Mouse (Mus musculus) heart, adult 9 months (tissue): ENCODE results near the gene Fam185a.

ENCODE experiments used
- DNase-seq, 2 experiments: peaks; one replicate each; pipeline ENCODE4 v3.0.0; 2022; ENCODE audit warnings: low spot score in 2 of 2

Fam185a gene

DNA sequence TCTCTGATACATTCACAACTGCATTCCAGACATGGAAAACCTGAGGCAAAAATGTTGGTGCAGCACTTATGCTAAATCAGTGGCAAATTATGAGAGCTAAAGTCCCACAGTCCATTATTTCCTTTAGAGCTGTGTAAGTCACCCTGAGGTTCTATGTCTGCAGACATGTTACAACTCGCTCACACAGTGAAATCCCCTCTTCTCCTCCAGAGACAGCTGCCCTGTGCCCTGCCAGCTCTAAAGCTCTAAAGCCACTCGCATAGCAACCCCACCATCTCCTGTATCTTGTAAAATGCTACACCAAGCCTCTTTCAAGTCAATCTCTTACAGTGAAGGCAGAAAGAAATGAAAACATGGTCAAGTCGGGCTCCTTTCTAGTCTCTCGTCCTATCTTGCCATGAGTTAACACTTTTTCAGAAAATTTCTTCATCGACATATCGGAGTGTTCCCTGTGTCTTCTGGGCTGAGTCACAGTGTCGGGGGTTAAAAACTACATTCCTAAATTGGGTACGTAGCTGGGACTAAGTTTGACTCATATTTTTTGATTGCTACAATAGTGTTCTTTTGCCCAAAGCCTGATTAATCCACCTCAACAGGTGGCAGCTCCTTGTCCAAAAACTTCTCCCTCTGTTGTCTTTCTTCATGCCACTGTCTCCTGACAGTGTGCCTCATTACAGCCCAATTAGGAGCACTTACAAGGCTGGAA lies 68.7 kb downstream of the Fam185a start:
- no peak for DNase-seq

DNA sequence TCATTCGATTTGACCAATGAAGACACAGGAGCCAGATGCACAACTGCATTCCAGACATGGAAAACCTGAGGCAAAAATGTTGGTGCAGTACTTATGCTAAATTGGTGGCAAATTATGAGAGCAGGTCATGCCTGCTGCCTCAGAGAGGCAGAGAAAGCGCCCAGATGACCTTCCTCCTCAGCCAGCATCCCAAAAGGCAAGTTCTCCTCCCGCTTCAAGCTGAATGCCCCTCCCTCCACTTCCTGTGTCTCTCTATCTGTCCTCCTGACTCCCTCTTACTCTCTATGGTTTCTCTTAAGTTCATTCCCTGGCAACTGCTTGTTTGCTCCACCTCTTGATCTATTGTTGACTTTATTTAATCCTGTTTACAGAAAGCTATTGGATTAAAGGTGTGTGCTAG lies 70.0 kb downstream of the Fam185a start:
- DNase-seq: no peak

DNA sequence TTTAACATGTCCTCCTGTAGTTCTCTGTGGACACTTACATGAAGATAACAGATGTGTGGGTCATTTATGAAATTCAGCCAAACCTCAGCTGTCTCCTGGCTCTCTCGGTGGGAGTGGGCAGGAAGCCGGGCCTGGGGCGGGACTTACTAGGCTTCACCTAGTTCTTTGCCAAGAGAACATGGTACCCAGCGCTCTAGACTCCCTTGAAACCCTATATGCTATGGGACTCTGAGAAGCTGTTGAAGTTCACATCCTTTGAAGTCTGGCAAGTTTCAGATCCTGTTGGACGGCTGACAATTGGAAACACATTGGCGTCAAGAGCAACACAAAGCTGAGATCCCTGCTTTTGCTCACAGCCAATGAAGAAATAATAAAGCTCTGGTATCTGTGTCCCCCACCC lies 71.6 kb downstream of the Fam185a start:
- DNase-seq: peak; percentile 50 to 63

DNA sequence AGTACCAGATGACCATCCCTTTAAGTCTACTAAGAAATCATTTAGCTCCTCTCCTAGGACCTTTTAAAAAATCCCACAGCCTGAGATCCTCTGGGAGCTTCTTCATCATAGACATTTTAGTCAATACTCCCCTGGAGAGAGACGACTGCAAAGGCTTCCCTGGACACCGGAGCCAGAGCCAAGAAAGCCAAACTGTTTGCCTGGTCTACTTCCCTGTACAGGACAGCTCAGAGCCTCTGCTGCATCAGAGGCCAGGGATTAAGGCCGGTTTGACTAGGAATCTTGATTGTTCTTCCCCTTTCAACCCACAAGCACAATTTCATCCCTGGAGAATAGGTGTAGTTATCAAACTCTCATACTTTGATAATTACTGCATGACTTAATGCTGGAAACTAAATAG lies 72.1 kb downstream of the Fam185a start:
- DNase-seq: peak; percentile 40 to 51

DNA sequence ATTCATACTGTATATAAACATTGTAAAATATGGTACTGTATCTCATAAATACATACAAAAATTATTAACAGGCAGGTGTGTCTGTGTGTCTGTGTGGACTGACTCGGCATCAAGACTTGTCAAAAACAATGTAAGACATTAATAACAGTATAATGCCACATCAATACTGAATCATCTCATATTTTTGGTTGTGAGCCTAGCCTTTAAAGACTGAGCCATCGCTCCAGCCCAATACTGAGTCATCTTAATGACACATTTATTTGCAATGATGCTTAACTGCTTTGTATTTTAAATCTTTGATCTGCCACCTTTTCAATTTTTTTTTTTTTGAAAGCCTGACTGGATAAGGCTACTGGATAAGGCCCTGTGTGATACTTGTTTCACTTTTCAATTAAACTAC lies 73.7 kb downstream of the Fam185a start:
- DNase-seq: no peak

DNA sequence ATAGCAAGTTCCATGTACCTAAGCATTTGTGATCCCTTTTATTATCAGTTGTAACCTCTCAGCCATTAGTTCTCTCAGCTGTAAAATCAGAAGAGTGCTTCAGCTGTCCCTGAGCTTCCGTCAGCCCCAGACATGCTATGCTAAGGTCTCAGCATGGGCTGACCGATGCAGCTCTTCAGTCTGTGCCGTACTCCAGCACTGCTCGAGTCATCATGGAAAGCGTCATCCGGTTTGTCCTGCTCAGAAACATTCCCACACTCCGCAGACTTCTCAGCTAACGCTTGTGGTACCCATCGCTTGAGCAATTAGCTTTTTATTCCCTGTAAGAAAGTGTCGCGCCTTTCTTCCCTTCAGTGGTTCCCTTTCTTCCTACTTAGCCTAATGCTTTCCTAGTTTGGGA lies 74.2 kb downstream of the Fam185a start:
- DNase-seq: no peak

DNA sequence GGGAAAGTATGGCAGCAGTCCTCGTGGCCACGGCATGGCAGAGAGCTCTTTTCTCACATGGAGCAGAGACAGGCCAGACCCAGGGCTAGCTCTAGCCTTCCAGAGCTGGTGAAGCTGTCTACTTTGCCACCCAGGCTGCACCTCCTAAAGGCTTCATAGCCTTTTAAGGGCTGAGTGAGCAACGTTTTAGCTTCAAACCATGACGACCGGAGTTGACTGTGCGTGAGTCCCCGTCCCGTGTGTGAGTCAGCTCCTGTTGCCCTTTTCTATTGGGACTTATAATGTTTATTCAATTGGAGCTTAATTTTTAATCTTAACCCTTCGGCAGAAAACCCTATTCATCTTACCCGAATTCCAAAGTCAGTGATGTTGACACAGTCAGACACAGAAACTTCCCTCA lies 75.4 kb downstream of the Fam185a start:
- DNase-seq: no peak

DNA sequence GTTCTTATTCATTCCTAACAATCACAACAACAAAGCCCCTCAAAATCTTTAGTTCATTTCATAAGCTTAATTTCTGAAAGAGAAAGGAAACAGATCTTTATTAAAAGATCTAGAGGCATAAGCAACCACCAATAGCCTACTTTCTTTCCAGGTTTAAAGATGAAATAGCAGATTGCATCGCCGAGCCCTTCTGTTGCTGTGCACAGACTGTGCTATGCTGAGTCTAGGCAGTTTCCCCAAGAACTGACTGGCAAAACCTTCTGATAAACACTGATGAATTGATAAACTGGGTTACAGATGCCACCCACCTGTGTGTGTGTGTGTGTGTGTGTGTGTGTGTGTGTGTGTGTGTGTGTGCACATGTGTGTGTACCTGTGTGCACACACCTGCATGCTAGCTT lies 76.2 kb downstream of the Fam185a start:
- no peak for DNase-seq

DNA sequence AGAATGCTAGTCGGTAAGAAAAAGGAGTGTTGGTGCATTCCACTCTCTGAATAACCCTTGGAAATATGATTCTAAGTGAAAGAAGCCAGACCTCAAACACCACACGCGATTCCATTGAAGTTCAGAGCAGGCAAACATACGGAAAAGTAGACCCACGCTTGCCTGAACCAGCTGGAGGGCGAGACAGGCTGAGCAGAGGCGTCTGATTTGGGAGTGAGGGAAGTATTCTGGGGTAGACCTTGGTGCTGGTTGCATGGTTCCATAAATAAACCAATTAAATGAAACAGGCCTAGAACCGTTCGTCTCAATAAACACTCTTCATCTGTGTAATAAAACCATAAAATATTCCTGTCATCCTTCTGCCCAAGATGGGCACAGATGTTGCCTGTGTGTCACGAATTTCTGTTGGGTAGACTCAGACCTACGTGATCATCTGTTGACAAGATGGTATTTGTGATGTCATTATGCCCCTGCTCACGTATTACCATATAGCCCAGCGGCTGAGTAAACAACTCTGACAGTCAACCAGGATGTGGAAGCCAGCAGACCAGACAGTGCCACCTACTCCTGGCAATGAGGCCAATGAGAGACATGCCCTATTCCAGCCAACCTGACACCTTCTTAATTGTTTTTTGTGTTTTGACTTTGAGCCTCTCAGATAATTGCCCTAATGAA lies 78.3 kb downstream of the Fam185a start:
- DNase-seq: no peak

DNA sequence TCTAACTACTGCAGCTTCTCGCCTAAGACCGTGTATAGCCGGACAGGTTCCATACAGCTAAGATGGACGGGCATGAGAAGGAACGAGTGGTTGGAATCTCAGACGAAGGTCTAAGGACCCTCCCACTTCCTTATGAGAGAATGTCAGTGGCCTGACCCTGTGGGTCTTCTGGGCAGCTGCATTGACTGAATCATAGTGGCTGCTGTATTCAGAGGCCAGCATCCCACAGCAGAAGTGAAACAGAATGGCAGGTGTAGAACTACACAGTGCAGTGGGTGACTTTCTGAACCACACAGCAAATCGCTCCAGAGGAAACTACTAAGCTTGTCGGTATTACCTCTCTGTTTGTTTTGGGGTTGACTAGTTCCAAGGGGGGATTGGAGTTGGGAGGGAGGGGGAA lies 80.4 kb downstream of the Fam185a start:
- no peak for DNase-seq

DNA sequence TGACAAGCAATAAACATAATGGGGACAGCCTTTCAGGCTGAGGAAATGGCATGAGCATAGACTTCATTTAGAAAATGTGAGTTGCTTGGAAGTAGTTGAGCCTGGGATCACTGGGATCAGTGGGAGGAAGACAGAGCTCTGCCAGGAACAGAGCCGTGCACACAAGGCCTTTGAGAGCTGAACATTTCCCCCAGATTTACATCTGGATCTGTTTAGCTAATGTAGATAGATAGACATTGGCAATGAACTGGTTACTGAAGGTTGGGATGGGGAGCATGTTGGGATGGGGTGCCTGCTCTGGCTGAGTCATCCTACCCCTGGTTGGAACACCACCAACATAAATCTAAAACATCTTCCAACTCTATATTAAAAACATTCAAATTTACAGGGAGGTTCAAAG lies 82.1 kb downstream of the Fam185a start:
- DNase-seq: no peak

DNA sequence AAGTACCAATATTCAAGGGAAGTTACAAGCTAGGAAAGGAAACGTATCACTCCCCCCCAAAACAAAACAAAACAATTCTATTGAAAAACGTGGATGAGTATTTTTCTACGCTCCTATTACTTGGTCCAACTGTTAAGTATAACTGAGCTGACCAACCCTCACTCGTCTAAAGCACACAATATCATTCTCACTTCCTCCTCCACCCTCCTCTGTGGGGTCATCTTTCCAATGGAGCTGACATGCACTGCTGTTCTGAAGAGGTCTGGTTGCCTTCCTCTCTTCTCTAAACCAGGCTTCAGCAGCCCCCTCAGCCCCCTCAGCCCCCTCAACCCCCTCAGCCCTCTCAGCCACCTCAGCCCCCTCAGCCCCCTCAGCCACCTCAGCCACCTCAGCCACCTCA lies 85.0 kb downstream of the Fam185a start:
- no peak for DNase-seq

DNA sequence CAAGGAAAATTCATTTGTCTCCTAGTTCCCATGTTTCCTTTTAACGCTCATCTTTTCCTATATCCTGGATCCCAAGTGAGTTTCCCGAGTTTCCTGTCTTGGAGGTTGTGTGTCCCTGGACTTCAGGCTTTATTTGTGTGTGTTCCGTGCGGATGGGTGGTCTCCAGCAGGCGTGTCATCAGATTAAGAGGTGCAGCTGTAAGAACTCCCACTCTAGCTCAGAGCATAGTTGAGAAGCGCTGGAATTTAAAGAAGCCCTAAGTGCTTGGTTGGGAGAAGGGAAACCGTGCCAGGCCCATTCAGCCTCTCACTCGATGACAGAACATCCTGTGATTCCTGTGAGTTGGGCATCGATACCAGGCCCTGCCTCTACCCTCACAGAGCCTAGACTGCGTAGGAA lies 88.6 kb downstream of the Fam185a start:
- no peak for DNase-seq

DNA sequence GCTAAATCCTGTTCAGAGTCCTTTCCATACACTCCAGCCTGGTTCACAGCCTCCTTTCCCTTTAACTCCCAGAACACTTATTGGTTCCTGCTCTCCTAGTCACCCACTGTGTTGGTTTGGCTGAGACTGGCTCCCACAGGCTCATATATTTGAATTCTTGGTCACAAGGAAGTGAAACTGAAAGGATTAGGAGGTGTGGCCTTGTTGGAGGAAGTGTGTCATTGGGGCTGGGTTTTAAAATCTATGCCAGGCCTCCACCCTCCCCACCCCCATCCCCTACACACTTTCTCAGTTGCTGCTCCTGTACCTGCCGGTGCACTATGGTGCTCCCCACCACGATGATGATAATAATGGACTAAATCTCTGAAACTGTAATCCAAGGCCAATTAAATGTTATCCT lies 92.8 kb downstream of the Fam185a start:
- peak in 1 of 2 experiments; percentile 32 for DNase-seq

DNA sequence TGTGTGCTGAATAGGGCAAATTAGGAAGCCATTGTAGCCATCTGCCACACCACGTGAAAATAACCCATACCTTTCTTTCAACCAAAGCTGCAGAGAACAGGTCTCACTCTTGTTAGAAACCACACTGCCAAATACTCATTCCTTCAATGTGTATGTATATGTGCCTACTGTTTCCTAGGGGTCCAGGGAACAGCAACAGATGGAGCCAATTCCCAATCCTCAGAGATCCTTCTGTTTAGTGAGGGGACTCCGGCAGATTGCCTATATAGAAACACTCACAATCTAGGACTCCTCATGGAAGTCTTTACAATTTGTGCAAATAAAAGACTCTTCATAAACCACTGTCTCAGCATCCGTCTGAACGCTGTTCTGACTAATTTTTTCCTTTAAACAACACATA lies 93.4 kb downstream of the Fam185a start:
- no peak for DNase-seq

DNA sequence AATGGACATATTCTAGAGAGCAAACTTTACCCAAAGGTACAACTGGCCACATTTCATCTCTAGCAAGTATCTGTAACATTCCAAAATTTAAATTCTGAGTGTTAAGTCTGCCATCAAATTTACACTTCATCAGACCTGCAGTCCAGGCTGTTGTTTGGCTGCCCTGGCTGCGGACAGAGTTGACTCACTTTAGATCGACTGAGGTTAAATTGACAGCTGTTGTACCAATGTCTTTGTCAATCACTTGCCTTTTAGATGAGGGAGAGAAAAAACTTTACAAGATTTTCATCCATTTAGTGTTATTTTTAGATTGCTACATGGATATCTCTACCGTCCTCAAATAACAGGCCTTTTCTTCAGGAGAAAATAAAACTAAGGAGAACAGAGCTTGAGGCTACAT lies 94.4 kb downstream of the Fam185a start:
- no peak for DNase-seq

DNA sequence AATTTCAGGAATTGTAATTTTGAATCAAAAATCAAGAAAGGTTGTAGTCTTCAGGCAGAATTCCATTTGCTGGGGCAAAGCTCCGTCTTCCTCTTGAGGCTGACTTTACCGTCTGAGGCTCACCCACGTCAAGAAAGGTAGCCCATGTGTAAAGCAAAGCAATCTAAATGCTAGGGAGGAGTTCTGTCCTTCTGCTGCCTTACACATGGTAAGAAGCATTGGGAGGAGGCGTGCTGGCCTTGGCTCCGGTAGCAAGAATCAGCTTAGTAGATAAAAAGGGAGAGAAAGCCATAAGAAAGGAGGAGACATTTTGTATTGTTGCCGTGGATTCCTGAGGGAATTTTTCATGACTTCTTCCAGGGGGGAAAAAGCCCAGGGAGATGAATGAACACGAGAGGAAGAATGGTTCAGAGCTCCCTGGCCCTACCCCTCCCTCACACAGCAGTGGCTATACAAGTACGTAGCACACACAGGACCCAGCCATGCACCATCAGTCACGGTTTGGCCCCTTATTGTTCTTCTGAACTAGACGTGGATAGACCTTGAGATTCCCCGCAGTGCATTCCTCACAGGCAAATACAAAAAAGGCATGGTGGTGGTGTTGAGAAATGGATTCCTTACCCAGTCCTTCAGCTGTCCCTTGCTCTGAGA lies 102.2 kb downstream of the Fam185a start:
- DNase-seq: no peak

DNA sequence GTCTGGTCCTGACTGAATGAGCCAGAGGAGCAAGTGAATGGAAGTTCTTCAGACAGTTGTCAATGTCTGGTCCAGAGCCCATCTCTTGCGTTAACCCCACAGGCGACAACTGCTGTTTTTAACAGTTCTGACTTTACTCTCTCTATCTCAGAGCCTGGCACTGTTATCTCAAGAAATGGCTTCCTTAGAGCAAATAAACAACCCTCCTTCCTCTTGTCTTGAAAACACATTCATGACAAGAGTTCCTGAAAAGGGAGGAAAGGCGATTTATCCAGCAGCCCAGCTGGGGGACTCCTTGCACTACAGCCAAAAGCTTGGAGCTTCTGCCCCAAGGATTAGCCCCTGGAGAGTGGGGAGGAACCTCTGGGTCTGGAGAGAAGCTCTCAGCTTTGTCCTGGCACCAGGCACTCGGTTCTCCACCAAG lies 102.7 kb downstream of the Fam185a start:
- peak; percentile 70 to 74 for DNase-seq

DNA sequence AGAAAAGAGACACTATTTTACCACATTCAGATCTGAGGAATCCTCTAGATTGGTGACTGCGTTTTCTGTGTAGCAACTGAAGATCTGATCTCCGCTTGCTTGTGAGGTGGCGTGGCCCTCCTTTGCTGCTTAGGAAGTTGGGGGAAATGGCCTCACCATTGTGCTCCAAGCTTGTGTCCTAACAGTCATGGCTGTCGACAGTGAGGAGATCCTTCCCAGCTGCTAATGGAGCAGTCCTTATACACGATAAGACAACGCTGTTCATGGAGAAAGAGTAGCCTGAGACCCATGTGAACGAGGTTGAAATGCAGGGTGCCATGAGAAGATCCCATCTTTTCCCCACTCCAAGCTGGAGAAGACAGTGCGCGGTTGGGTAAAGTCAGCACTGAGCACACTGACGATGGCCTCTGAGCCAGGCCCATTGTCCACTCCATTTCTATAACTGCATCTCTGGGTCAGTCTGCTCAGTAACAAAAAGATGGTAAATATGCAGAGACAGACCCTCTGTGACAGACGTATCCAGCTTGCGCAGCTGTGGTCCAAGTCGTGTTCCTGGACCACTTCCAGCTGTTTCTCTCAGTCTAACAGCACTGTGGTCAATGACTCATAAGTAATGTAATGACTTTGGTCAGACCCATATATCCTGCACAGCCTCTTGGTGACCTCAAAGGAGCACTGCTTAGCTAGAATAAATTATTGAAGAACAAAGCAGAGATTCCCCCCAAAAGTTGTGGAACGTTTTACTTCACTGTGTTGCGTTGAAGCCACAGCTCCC lies 103.5 kb downstream of the Fam185a start:
- DNase-seq: peak; percentile 62 to 65

DNA sequence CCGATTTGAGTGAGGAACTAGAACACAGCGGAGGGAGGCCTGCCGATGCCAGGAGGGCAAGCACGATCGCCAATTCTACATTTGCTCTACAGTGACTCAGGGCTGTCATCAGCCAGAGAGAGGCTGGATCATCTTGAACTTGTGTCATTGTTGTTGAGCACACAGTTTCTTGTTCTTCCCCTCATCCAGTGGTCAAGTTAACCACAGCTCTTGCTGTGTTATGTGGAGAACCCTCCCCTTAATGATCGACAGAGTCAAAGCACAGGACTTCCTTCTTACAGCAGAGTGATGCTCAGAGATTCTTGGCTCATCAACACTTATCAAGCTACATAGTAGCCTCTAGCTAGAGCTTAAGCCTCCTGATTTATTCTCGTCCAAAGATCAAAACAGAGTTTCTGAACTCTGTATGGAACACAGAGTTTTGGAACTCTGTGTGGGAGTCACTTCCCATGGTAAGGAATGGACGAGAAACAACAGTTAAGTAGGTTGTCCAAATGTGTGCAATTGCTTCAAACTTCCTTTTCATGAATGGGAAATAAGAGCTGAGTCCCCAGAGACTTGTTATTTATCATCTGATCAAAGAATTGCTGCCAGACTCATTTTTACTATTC lies 104.5 kb downstream of the Fam185a start:
- DNase-seq: peak in 1 of 2 experiments; percentile 13
